Mouse (Mus musculus) right cerebral cortex, adult 2 months (tissue): ENCODE measurements around the gene Gpld1.

Source experiments
- DNase-seq, 2 experiments: peaks; one replicate each; pipeline ENCODE4 v3.0.0; 2021 to 2022; ENCODE audit warnings: low spot score in 2 of 2

Gene Gpld1

GRCm38 (mm10) chr13:25020540-25020892 lies 77.6 kb downstream of the Gpld1 start:
- no peak for DNase-seq

GRCm38 (mm10) chr13:25022386-25022785 lies 79.4 kb downstream of the Gpld1 start:
- DNase-seq, result no peak

GRCm38 (mm10) chr13:25023129-25023528 lies 80.2 kb downstream of the Gpld1 start:
- DNase-seq, result no peak

- peak; percentile 21 to 47 for DNase-seq
Measured at GRCm38 (mm10) chr13:25024655-25025054, 81.7 kb downstream of the Gpld1 start.

- DNase-seq, result no peak
Measured at GRCm38 (mm10) chr13:25026409-25027113, 83.6 kb downstream of the Gpld1 start.

GRCm38 (mm10) chr13:25027114-25027425 lies 84.1 kb downstream of the Gpld1 start:
- no peak for DNase-seq

- no peak for DNase-seq
Measured at GRCm38 (mm10) chr13:25039488-25039887, 96.5 kb downstream of the Gpld1 start.
